Mouse (Mus musculus) testis, adult 2 months (tissue): Measurements from ENCODE around the gene Herc1.

Source experiments
- CTCF ChIP-seq: fragments of 200-500 bp; IDR thresholded peaks from 2 replicates; pipeline ENCODE4 v1.5.1; 2012; ENCODE audit warnings: low read depth, mild to moderate bottlenecking, inconsistent platforms, low read length, moderate library complexity; ENCODE audit not compliant: control insufficient read depth, insufficient read depth, insufficient replicate concordance
- POLR2A ChIP-seq: fragments of 200-500 bp; IDR thresholded peaks from 2 replicates; pipeline ENCODE4 v1.6.1; 2012; ENCODE audit warnings: low read depth, mild to moderate bottlenecking, inconsistent platforms, low read length, moderate library complexity; ENCODE audit not compliant: control insufficient read depth

DNA sequence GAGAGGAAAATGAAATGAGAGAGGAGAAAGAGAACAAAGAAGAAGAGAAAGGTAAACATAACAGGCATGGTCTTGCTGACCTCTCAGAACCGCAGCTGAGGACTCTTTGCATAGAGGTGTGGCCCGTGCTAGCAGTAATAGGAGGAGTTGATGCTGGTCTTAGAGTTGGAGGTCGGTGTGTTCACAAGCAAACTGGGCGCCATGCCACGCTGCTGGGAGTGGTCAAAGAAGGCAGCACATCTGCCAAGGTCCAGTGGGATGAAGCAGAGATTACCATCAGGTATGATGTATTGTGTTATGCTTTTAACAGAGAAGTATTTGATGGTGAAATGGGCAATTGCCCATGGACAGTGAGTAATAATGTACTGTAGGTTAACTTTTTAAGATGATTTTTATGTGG, 98.0 kb downstream of the Herc1 start:
- TF ChIP-seq POLR2A (no peak), CTCF (no peak)
